Mouse (Mus musculus) testis, postnatal 14 days (tissue): Measurements from ENCODE around the gene Ldb1.
A peak's percentile ranks its signal among the peaks of the same experiment; 100 is the strongest.

Experiments used
- DNase-seq: peaks from one replicate; pipeline ENCODE4 v3.0.0; 2021; ENCODE audit warnings: low spot score

The Ldb1 gene

GRCm38 (mm10) chr19:46044271-46044992 lies 582 bp downstream of the Ldb1 start, which contains the start of gene Pprc1:
Gene Pprc1 (plus strand): TSS chr19:46044886.
- DNase-seq, result peak; percentile 52

GRCm38 (mm10) chr19:46043380-46043779 lies 1.6 kb downstream of the Ldb1 start:
- no peak for DNase-seq

- no peak for DNase-seq
These were observed 2.5 kb downstream of the Ldb1 start for GRCm38 (mm10) chr19:46042476-46043011.

DNA sequence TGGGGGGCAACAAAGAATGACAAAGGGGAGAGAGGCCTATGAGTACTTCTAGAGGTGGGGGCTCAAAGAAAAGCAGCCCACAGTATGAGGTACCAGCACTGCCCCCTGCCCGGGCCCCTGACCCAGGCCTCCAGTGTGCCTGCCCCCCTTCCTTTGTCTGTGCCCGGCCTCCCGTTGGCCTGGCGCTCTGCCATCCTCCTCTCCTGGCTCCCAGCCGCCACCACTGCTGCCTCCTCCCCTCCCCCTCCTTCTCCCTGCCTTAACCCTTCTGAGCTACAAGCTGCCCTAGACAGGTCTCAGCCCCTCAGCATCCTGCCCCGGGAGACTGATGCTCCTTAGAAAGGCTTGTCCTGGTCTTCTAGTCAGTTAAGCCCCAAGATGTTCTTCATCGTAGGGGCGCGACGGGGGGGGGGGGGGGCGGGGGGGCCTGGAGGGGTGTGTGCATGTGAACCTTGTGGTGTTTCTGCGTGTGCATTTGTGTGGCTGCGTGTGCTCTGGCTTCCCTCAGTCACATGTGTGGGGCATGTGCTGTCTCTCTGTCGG lies 3.0 kb downstream of the Ldb1 start:
- DNase-seq, result peak; percentile 73

- no peak for DNase-seq
These were observed 3.6 kb downstream of the Ldb1 start for GRCm38 (mm10) chr19:46041299-46041932.

- DNase-seq, result no peak
These were observed 4.7 kb downstream of the Ldb1 start for GRCm38 (mm10) chr19:46040149-46040902.

GRCm38 (mm10) chr19:46039478-46039877 lies 5.5 kb downstream of the Ldb1 start:
- DNase-seq, result peak; percentile 86

DNA sequence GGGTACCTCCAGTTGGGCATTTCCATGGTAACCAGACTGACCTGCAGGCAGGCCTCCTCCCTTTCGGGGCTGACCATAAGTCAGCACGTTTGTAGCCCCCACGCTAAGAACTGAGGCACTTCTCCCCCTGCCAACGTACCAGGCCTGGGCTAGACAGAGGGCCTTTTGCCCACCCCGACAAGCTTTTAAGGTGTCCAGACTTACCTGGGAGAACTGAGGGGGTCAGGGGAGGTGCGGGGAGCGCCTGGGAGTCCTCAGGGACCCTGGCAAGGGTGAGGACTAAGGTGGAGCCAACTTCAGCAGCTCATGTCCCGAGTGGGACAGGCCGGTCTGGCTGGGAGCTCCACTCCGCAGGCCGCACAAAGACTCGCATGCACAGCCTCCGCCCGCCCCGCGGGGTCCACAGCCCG lies 6.2 kb downstream of the Ldb1 start:
- no peak for DNase-seq

GRCm38 (mm10) chr19:46037925-46038850 lies 6.8 kb downstream of the Ldb1 start:
- DNase-seq, result no peak

DNA sequence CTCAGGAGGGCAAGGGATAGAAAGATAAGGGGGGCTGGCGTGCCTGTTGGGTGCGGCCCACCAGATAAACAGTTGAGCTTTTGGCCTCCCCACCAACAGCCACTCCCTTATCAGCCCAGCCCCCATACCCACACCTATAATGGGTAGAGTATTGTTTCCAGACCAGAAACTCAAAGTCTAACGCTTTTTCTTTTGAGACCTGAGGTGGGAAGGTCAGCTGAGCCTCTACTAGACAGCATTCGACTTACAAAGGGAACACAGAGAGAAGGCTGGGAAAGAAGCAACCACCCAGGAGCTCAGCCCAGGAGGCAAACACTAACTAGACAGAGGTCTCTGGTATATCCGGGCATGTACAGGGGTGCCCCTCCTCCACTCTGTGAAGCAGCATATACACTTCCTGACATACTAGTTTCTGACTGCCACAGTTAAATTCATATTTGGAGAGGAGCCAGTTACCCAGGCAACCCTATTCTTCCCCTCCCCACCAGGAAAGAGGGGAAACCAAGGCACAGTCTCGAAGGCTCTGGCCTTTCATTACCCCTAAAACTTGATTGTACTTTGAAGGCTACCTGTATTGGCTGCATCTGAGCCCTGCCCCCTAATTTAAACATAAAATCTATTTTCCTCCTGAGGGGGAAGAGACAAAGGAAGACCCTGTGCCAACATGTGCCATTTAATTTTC lies 7.6 kb downstream of the Ldb1 start:
- DNase-seq, result no peak

DNA sequence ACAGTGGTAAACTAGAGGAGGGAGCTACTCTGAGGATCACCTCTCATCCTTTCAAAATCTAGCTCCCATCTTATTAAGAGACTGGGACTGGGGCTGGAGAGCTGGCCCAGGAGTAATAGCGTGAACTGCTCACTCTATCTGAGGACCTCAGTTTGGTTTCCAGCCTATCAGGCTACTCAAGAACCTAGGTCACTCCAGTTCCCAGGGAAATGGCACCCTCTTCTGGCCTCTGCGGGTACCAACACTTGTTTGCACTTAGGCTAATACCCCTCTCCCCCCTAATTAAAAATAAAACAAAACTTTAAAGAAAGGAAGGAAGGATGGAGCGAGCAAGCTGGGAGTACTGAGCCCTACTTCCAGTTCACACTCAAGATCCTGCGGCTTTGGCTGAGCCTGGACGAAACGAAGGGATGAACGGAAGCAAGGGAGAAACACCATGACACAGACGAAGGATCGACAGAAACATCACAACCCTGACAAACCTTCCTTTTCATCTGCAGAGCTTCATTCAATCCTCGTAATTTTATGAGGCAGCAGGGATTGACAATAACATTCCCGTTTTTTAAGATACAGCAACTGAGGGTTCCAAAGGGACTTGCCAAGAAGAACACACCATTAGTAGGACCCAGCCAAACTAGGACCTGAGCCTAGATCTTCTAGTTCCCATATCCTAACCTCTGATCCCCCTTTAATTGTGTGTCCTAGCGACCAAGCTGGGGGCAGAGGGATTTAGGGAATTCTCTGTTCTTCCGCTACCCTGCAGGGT lies 8.4 kb downstream of the Ldb1 start:
- no peak for DNase-seq

DNA sequence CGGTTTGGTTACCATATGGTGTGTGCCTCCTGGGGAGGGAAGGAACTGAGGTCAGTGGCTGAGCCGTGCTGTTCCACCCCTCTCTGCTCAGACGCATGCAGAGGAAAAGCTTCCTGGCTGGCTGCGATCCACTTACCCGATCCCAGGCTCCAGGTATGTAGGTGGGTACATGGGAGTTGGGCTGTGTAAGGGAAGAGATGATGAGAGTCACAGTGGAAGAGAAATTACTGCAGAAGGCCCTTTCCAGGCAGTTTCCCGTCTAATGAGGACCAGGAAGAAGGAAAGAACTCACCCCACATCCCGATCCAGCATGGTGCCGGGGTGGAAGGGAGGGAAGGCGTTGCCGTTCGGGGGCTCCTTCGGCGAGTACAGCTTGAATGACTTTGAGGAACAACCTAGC lies 9.0 kb downstream of the Ldb1 start:
- no peak for DNase-seq

DNA sequence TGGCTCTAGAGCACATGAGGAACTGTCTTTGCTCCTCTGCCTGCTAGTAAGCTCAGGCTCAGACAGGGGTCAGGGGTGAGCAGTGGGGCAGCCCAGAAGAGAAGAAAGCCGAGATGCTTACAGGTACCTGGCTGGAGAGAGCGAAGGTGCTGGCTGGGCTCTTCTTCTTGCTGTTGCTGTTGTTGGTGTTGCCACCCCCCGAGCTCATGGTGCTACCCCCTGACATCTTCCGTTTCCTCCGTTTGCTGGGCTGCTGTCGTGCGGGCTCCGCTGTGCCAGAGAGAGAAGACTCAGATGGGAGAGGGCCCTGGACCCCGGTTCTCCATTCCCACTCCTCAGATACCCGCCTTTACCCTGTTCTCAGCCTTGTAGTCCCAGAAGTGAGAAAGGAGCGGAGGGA lies 11.1 kb downstream of the Ldb1 start:
- DNase-seq, result no peak

- DNase-seq, result no peak
These were observed 12.1 kb downstream of the Ldb1 start for GRCm38 (mm10) chr19:46032731-46033510.

GRCm38 (mm10) chr19:46031689-46032432 lies 13.2 kb downstream of the Ldb1 start:
- no peak for DNase-seq

- DNase-seq, result no peak
These were observed 14.6 kb downstream of the Ldb1 start for GRCm38 (mm10) chr19:46030196-46030983.

DNA sequence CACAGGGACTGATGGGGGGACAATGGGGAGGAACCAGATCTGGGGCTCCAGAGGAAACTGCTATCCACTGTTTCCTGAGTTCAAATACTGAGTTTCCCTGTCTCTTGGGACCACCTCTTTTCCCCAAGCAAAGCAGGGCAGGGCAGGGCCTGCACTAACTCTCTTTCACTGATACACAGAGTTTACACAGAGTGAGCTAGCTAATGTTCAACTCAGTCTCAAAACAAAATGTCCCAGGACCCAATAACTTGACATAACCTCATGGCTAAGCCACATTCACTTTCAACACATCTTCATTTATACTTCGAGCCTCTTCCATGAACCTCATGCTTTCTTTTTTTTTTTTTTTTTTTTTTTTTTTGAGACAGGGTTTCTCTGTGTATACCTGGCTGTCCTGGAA lies 15.4 kb downstream of the Ldb1 start:
- no peak for DNase-seq
